Mouse (Mus musculus) heart, embryonic 14.5 days (tissue): ENCODE results near the gene Mettl7a2. TPM values are rescaled to one million over a fixed set of nuclear protein-coding genes. Genes with fewer than 3 reads are reported as not detected.
A peak's percentile ranks its signal among the peaks of the same experiment; 100 is the strongest.
"Not testable (repeated sequence)": the region's sequence is repeated elsewhere in the genome, so short reads cannot be mapped to it uniquely, and the experiment has no call there.

Experiments used
- ATAC-seq: fragments of 200-750 bp; cut with Nextera tagmentation; 2 replicates; pipeline ENCODE4 v1.8.0; 2017; ENCODE audit warnings: low read depth, moderate TSS enrichment; ENCODE audit not compliant: insufficient number of reproducible peaks, insufficient read depth, low FRiP score
- H3K27ac ChIP-seq, 2 experiments: fragments of 200-500 bp in 1 of 2; fragments of 300-500 bp in 1 of 2; sonication (generic) in 1 of 2; replicated peaks in 1 of 2; 2 replicates each; pipeline ENCODE4 v1.5.1; 2012 to 2014; ENCODE audit warnings: low read depth in 2 of 2, low read length in 2 of 2, control low read depth in 1 of 2, mild to moderate bottlenecking in 1 of 2, mixed read lengths in 1 of 2; ENCODE audit not compliant: control insufficient read depth in 1 of 2, insufficient read depth in 1 of 2
- H3K27me3 ChIP-seq: fragments of 300-500 bp; sonication (generic); 2 replicates; pipeline ENCODE4 v1.6.1; 2014; ENCODE audit warnings: mild to moderate bottlenecking, low read length, control low read depth; ENCODE audit not compliant: control insufficient read depth, insufficient read depth
- H3K36me3 ChIP-seq: fragments of 300-500 bp; sonication (generic); 2 replicates; pipeline ENCODE4 v1.6.1; 2014; ENCODE audit warnings: mild to moderate bottlenecking, control low read depth, low read length, mixed read lengths; ENCODE audit not compliant: control insufficient read depth, insufficient read depth
- H3K4me1 ChIP-seq, 2 experiments: fragments of 200-500 bp in 1 of 2; fragments of 300-500 bp in 1 of 2; sonication (generic) in 1 of 2; 2 replicates each; pipeline ENCODE4 v1.6.1; 2012 to 2014; ENCODE audit warnings: low read length in 2 of 2, control low read depth in 1 of 2, mixed read lengths in 1 of 2; ENCODE audit not compliant: control insufficient read depth in 2 of 2, insufficient read depth in 2 of 2
- H3K4me2 ChIP-seq: fragments of 300-500 bp; sonication (generic); 2 replicates; pipeline ENCODE4 v1.6.1; 2014; ENCODE audit warnings: mild to moderate bottlenecking, low read length
- H3K4me3 ChIP-seq, 2 experiments: fragments of 200-500 bp in 1 of 2; fragments of 300-500 bp in 1 of 2; sonication (generic) in 1 of 2; 2 replicates each; pipeline ENCODE4 v1.5.1; 2012 to 2014; ENCODE audit warnings: low read length in 2 of 2, mild to moderate bottlenecking in 2 of 2, control low read depth in 1 of 2, low read depth in 1 of 2, moderate library complexity in 1 of 2; ENCODE audit not compliant: control insufficient read depth in 1 of 2, insufficient read depth in 1 of 2
- H3K9ac ChIP-seq: fragments of 300-500 bp; sonication (generic); 2 replicates; pipeline ENCODE4 v1.6.1; 2014; ENCODE audit warnings: mild to moderate bottlenecking, low read length
- H3K9me3 ChIP-seq: fragments of 300-500 bp; sonication (generic); 2 replicates; pipeline ENCODE4 v1.6.1; 2016; ENCODE audit warnings: low read length, control low read depth; ENCODE audit not compliant: control insufficient read depth
- WGBS: fragments of 180-500 bp; shearing (Covaris S2); extraction: QIAGEN DNeasy Blood & Tissue Kit; methylation state at CpG from one replicate; pipeline ENCODE4 v1.1.7; 2014; 5-methylcytosine and 5-hydroxymethylcytosine counted together
- polyA plus RNA-seq: library from polyadenylated mRNA; unstranded; fragments of >200 nt; fragmentation: Nextera tagmentation; extraction: Ambion mirVana; gene quantifications from 2 replicates; pipeline ENCODE4 v1.2.1, GENCODE M21; 2014

Gene Mettl7a2
- polyA plus RNA-seq, 1 experiment from 2014 or later = not detected

- WGBS = 61% methylated on average over 4 of the region's 5 CpGs
- H3K4me1 ChIP-seq, H3K9ac ChIP-seq, H3K9me3 ChIP-seq, H3K4me2 ChIP-seq, H3K36me3 ChIP-seq, H3K27ac ChIP-seq, H3K27me3 ChIP-seq, ATAC-seq, H3K4me3 ChIP-seq: not testable (repeated sequence)
These were observed 11.6 kb upstream of the Mettl7a2 start for GRCm38 (mm10) chr15:100341314-100341980.

- Histone ChIP-seq H3K9ac (no peak overlapping the region), H3K36me3 (no peaks in the 10 kb centered on the region), H3K4me3 (no peak overlapping the region), H3K27ac (no peak overlapping the region), H3K9me3 (peaks cover 4% of the 10 kb centered on the region; the same call in 1 of the 2 replicates), H3K4me1 (peaks cover 3 to 7% of the 10 kb centered on the region in 2 experiments; a peak in 1 of 4 replicates), H3K4me2 (no peak overlapping the region), H3K27me3 (no peaks in the 10 kb centered on the region)
- ATAC-seq = no peak
These were observed 7.5 kb upstream of the Mettl7a2 start for GRCm38 (mm10) chr15:100345484-100345883.

- Histone ChIP-seq H3K4me1 (peaks cover 11 to 16% of the 10 kb centered on the region in 2 experiments), H3K9me3 (peaks cover 4% of the 10 kb centered on the region; the same call in 1 of the 2 replicates), H3K4me2 (no peak overlapping the region), H3K27me3 (no peaks in the 10 kb centered on the region), H3K27ac (no peak overlapping the region), H3K36me3 (no peaks in the 10 kb centered on the region), H3K4me3 (no peak overlapping the region), H3K9ac (no peak overlapping the region)
- 73% methylated on average over 14 of the region's 14 CpGs for WGBS
- no peak for ATAC-seq
These were observed 6.2 kb upstream of the Mettl7a2 start for GRCm38 (mm10) chr15:100346761-100347160.

GRCm38 (mm10) chr15:100349496-100349895, 3.5 kb upstream of the Mettl7a2 start:
- no peak overlapping the region for H3K4me3 ChIP-seq
- no peak for ATAC-seq
- no peak overlapping the region for H3K27ac ChIP-seq
- WGBS = 13% methylated on average over 2 of the region's 2 CpGs
- H3K9me3 ChIP-seq = peaks cover 4% of the 10 kb centered on the region; the same call in 1 of the 2 replicates
- no peak overlapping the region for H3K4me2 ChIP-seq
- H3K36me3 ChIP-seq = no peaks in the 10 kb centered on the region
- H3K4me1 ChIP-seq = peaks cover 13 to 20% of the 10 kb centered on the region in 2 experiments
- no peaks in the 10 kb centered on the region for H3K27me3 ChIP-seq
- no peak overlapping the region for H3K9ac ChIP-seq

- 0 out of 2 replicates have a peak overlapping the region, but pooled peaks have one; percentile 8 for H3K4me2 ChIP-seq
- H3K27me3 ChIP-seq = no peaks in the 10 kb centered on the region
- no peak overlapping the region for H3K9ac ChIP-seq
- no peaks in the 10 kb centered on the region for H3K9me3 ChIP-seq
- H3K36me3 ChIP-seq = no peaks in the 10 kb centered on the region
- H3K4me1 ChIP-seq = peaks cover 13 to 20% of the 10 kb centered on the region in 2 experiments
- no peak overlapping the region for H3K4me3 ChIP-seq
- WGBS = 38% methylated on average over 6 of the region's 6 CpGs
- ATAC-seq = no peak
- H3K27ac ChIP-seq = peak overlapping the region in 1 of 2 experiments; percentile 38; a peak in 2 of 4 replicates
These were observed 1.4 kb upstream of the Mettl7a2 start for GRCm38 (mm10) chr15:100351501-100352060.

GRCm38 (mm10) chr15:100353399-100353798, 399 bp downstream of the Mettl7a2 start:
- not testable (repeated sequence) for H3K9me3 ChIP-seq, H3K27ac ChIP-seq, H3K4me2 ChIP-seq, ATAC-seq, H3K27me3 ChIP-seq, H3K4me3 ChIP-seq, H3K9ac ChIP-seq, H3K36me3 ChIP-seq
- H3K4me1 ChIP-seq = peaks cover 13 to 20% of the 10 kb centered on the region in 2 experiments
- WGBS = 81% methylated on average over 10 of the region's 22 CpGs

GRCm38 (mm10) chr15:100355876-100356275, 2.9 kb downstream of the Mettl7a2 start:
- peaks cover 10 to 12% of the 10 kb centered on the region in 2 experiments for H3K4me1 ChIP-seq
- H3K9ac ChIP-seq = no peak overlapping the region

More at GRCm38 (mm10) chr15:100355876-100356275, 2.9 kb downstream of the Mettl7a2 start:
- Histone ChIP-seq H3K4me3 (no peak overlapping the region), H3K27me3 (no peaks in the 10 kb centered on the region), H3K36me3 (no peaks in the 10 kb centered on the region), H3K9me3 (no peaks in the 10 kb centered on the region), H3K4me2 (no peak overlapping the region), H3K27ac (no peak overlapping the region)
- no peak for ATAC-seq
- WGBS = 82% methylated on average over 5 of the region's 5 CpGs
